Mouse (Mus musculus) embryo, embryonic 11 days (tissue): ENCODE results near the gene Gpr89.

Experiments used
- DNase-seq: peaks from one replicate; pipeline ENCODE4 v3.0.0-alpha.2; 2015

Gpr89 gene

GRCm38 (mm10) chr3:96820116-96820915 lies 84.8 kb downstream of the Gpr89 start:
- DNase-seq = no peak
